Mouse (Mus musculus) layer of hippocampus, postnatal 10 days (tissue): ENCODE results near the gene Atp8b4. TPM values are rescaled to one million over a fixed set of nuclear protein-coding genes. Genes with fewer than 3 reads are reported as not detected.
"Not testable (repeated sequence)": the region's sequence is repeated elsewhere in the genome, so short reads cannot be mapped to it uniquely, and the experiment has no call there.

ENCODE experiments used
- DNase-seq, 2 experiments: peaks; one replicate each; pipeline ENCODE4 v3.0.0; 2021; ENCODE audit warnings: low spot score in 2 of 2
- total RNA-seq, 2 experiments: library from RNA; stranded (reverse); gene quantifications; 2 replicates each; pipeline ENCODE4 v1.2.3; 2021

The Atp8b4 gene
- total RNA-seq, 2 experiments from 2014 or later = 0.21 TPM; not detected in 1

- no peak for DNase-seq
Observed at GRCm38 (mm10) chr2:126495832-126496695, 4.4 kb downstream of the Atp8b4 start.

DNA sequence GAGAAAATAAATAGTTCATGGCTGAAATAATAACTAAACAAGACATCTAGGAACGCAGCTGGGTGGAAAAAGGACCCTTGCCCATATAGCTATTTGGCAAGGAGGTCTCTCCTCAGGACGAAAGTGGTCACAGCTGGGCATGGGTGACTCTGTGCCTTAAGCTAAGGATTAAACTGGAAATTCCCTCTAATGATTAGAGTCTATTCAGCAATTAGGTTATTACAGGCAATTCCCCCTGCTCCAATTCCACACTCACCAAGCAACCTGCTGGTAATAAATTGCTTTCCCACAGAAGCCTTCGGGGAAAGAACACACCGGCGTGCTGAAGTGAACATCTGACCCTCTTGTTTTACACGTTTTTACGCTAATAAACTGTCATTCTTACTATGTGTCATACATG is 5.2 kb downstream of the Atp8b4 start:
- no peak for DNase-seq

- DNase-seq = no peak
Observed at GRCm38 (mm10) chr2:126493306-126493705, 7.2 kb downstream of the Atp8b4 start.

DNA sequence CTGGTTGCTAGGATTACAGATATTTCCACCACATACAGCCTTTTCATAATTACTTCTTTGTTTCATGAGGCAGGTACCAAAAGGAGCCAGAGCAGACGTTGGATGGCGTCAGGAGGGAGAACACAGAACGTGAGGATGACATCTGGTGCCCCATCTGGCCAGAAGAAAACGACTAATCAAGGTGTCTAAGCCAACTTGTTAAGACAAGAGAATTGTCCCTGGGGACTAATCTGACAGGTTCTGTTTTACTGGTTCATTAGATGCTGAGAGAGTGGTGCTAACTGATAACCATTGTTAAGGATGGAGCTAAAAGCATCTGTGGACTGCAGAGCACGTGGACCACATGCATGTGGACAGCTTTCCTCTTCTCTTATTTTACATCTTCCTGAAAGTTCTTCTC is 7.8 kb downstream of the Atp8b4 start:
- no peak for DNase-seq

DNA sequence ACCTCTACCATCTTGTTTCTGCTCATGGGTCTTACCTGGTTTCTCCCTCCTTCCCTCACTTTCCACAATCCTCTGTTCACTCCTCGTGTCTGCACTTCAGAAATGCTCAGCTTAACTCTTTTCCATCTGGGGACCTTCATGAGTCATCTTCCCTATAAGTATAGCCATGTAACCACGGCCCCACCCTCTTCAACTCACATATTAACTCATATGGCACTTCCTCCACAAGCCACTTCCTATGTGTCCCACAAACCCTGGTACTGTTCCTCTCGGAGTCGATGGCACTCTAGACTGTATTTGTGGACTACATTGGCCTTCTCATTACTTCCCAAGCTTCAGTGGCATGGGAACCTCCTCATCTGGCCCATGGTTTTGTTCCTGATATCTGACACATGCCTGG is 9.0 kb downstream of the Atp8b4 start:
- no peak for DNase-seq

DNA sequence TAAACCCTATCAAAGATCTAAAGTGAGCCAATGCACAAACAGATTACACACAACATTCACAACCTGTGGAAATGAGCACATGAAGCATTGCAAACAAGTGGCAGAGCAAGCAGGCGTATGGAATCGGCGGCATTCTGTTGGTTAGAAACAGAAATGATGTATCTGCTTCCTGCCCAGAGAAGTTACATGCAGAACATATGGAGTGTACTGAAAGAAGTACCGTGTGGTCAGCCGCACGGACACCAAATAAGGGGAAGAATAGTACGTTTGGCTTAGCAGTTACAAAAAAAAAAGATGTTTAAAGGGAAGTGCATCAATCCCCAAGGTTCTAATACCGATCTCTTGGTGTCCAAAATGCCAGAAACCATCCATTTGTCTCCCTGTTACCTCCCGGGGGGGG is 9.9 kb downstream of the Atp8b4 start:
- DNase-seq = no peak

DNA sequence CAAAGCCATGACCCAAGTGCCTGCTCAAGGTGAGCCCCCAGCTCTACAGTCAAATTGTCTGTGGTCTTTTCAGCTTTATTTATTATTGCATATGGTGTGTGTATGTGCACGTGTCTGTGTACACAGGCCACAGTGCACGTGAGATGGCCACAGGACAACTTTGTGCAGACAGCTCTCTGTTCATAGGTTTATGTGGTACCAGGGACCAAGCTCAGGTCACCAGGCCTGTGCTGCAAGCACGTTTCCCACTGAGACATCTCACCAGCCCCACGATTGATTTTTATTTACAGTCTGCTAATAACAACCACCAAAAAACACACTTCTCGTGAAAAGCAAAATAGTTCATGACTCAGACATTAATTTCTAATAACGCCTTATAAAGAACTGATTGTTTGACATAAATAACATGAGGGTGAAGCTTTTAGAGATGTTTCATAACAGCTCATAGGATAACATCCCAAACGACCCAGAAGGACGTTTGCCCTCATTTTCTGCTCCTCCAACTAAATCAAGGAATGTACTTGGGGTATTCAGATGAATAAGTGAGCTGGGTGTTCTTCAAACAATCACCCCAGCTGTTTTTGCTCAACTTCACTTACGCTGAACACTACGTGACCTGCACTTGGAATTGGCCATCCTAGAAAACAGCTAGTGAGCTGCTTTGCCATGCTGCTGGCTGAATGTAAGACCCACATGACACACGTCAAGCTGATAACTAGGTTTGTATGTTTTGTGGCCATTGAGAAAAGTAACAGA is 15.0 kb downstream of the Atp8b4 start:
- DNase-seq = no peak

DNA sequence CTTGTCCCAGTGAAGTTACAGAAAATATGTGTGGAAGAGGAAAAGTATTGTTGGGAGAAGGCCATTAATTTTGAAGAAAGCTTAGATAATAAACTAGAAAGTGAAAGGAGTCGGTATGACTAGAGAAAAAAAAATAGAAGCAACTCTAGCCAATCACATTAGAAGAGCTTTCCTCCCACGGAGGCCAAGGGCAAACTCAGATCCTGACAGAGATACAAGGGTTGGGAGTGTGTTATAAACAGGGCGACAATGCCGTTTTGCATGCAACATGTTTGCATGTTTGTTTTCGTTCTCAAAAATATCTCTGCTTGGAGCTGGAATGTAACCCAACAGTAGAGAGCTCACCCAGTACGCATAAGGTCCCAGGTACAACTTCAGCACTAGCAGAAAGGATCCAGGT is 17.1 kb downstream of the Atp8b4 start:
- DNase-seq = no peak

- DNase-seq = no peak
Observed at GRCm38 (mm10) chr2:126477556-126477955, 22.9 kb downstream of the Atp8b4 start.

DNA sequence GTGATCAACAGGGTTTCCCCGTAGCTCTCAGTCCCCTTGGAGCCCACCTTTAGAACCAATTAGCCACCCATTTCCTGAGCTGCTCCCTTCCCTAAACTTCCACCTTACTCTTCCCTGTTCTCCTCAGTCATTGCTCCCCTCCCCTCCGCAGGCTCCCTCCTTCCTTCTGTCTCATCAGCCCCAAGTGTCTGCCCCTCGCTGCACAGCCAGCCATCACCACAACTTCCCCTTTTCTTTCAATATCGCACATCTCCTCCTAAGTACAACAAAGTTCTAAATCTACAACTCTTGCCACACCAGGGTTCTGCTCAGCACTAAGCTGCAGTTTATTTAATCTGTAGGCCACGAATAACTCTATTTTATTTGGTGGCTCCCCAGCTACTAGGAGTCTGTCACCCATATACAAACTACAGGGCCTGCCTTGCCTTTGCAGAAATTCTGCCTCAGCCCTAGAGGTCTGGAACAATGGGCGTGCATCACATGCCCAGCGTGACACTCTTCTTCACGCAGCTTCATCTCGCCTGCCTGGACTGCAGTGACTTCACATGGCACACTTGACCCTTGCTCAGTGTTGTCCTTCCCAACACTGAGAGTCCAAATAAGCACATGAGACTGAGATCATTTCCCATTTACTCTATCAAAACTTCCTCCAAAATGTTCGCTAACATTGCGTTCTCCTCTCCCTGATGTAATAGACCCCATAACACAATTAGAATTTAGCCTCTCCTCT is 24.6 kb downstream of the Atp8b4 start:
- no peak for DNase-seq

- no peak for DNase-seq
Observed at GRCm38 (mm10) chr2:126474019-126474418, 26.5 kb downstream of the Atp8b4 start.

DNA sequence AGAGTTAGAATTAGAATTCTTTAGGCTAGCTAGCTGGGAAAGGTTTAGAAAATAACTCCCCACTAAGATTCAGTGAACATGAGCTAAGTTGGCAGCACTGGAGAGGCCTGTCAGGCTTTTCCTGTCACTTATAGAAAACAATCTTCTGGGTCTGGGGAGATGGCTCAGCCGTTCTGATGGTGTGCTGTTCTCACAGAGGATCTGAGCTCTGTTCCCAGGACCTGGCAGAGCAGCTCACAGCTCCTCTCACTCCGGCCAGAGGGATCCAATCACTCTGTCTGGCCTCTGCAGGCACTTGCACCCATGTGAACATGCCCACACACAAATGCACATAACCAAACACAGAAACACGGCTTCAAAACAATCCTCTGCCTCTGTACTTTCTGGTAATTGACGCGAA is 27.6 kb downstream of the Atp8b4 start:
- no peak for DNase-seq

DNA sequence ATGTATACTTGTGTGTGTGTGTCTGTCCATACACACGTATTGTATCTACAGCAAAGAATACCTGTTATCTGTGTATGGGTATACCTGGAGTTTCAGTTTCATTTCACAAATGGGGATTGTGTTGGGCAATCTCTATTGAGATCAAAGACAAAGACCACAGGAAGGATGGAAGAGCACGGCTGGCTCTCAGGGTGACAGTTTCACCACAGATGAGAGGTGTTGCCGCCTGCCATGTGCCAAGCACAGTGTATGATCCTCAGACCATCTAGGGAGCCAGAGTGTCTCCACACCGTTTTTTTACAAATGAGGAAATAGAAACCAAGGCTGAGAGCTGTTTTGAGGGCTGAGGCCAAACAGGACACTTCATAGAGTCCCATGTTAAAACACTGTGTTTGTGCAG is 32.7 kb downstream of the Atp8b4 start:
- DNase-seq = no peak

GRCm38 (mm10) chr2:126466391-126467134 is 33.9 kb downstream of the Atp8b4 start:
- no peak for DNase-seq

GRCm38 (mm10) chr2:126458661-126459060 is 41.8 kb downstream of the Atp8b4 start:
- DNase-seq = no peak

GRCm38 (mm10) chr2:126457759-126458158 is 42.7 kb downstream of the Atp8b4 start:
- DNase-seq = not testable (repeated sequence)

DNA sequence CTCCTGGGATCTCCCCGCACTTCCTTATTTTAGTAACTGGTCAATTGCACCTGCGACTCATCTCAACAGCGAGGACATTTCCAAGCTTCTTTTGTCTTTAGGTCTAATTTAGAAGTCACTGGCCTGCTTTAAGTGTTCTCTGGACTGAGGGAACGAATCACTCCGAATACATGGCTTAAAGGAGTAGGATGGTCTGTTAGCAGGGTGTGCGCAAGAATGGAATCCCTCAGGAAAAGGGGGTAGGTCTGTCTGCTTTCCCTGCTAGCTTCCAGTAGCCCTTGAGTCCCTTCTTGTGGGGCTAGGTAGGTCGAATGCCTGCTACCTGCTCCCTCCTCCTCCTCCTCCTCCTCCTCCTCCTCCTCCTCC is 49.6 kb downstream of the Atp8b4 start:
- DNase-seq = no peak

GRCm38 (mm10) chr2:126450210-126450936 is 50.1 kb downstream of the Atp8b4 start:
- DNase-seq = peak; percentile 58 to 60

- no peak for DNase-seq
Observed at GRCm38 (mm10) chr2:126445039-126445438, 55.4 kb downstream of the Atp8b4 start.

- DNase-seq = no peak
Observed at GRCm38 (mm10) chr2:126441586-126441985, 58.9 kb downstream of the Atp8b4 start.
